Mouse (Mus musculus) stomach, embryonic 14.5 days (tissue): ENCODE data around the gene Abhd17b. TPM values are rescaled to one million over a fixed set of nuclear protein-coding genes. Genes with fewer than 3 reads are reported as not detected.
A peak's percentile ranks its signal among the peaks of the same experiment; 100 is the strongest.
"Not testable (repeated sequence)": the region's sequence is repeated elsewhere in the genome, so short reads cannot be mapped to it uniquely, and the experiment has no call there.

ENCODE experiments used
- ATAC-seq: fragments of 200-750 bp; cut with Nextera tagmentation; 2 replicates; pipeline ENCODE4 v1.8.0; 2017; ENCODE audit warnings: low read depth, moderate TSS enrichment; ENCODE audit not compliant: insufficient number of reproducible peaks, insufficient read depth, low FRiP score
- H3K27ac ChIP-seq: fragments of 300-500 bp; sonication (generic); 2 replicates; pipeline ENCODE4 v1.5.1; 2014; ENCODE audit warnings: mild to moderate bottlenecking, low read length, moderate library complexity, mixed read lengths
- H3K27me3 ChIP-seq: fragments of 300-500 bp; sonication (generic); 2 replicates; pipeline ENCODE4 v1.6.1; 2014; ENCODE audit warnings: low read length, control low read depth, mixed read lengths; ENCODE audit not compliant: control insufficient read depth, insufficient read depth
- H3K36me3 ChIP-seq: fragments of 300-500 bp; sonication (generic); 2 replicates; pipeline ENCODE4 v1.6.1; 2014; ENCODE audit warnings: mild to moderate bottlenecking, control low read depth, low read length, moderate library complexity, mixed read lengths; ENCODE audit not compliant: control insufficient read depth, insufficient read depth
- H3K4me1 ChIP-seq: fragments of 300-500 bp; sonication (generic); 2 replicates; pipeline ENCODE4 v1.6.1; 2014; ENCODE audit warnings: low read length, control low read depth, mixed read lengths; ENCODE audit not compliant: control insufficient read depth, insufficient read depth
- H3K4me2 ChIP-seq: fragments of 300-500 bp; sonication (generic); replicated peaks from 2 replicates; pipeline ENCODE4 v1.6.1; 2014; ENCODE audit warnings: low read depth, low read length, control low read depth
- H3K4me3 ChIP-seq: fragments of 300-500 bp; sonication (generic); 2 replicates; pipeline ENCODE4 v1.5.1; 2014; ENCODE audit warnings: low read depth, low read length, control low read depth
- H3K9ac ChIP-seq: fragments of 300-500 bp; sonication (generic); replicated peaks from 2 replicates; pipeline ENCODE4 v1.6.1; 2014; ENCODE audit warnings: low read depth, mild to moderate bottlenecking, control low read depth, low read length, moderate library complexity, mixed read lengths
- H3K9me3 ChIP-seq: fragments of 300-500 bp; sonication (generic); 2 replicates; pipeline ENCODE4 v1.6.1; 2016; ENCODE audit warnings: low read depth, low read length, control low read depth; ENCODE audit not compliant: control insufficient read depth
- WGBS: fragments of 180-500 bp; shearing (Covaris S2); extraction: QIAGEN DNeasy Blood & Tissue Kit; methylation state at CpG from one replicate; pipeline ENCODE4 v1.1.7; 2014; 5-methylcytosine and 5-hydroxymethylcytosine counted together
- polyA plus RNA-seq: library from polyadenylated mRNA; unstranded; fragments of >200 nt; fragmentation: Nextera tagmentation; extraction: Ambion mirVana; gene quantifications from 2 replicates; pipeline ENCODE4 v1.2.1, GENCODE M21; 2014

The Abhd17b gene
- polyA plus RNA-seq, 1 experiment from 2014 or later = 26.5 TPM

DNA sequence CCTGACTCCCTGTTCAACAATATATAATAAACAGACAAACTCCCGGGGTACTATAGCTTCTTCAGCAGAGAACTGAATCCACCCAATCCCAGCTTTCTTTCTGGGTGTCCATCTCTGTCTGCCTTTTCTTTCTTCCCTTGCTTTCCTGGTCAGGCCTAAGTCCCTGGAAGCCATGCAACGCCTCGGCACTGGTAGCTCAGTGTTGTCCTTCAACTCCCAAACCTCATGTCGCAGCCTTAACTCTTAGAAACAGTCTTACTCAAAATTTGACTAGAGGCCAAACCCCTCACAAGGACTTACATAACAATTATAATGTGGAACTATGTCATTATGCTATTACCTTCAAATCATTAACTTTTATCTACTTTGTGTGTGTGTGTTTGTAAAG is 28.8 kb upstream of the Abhd17b start:
- H3K4me1 ChIP-seq = no peaks in the 10 kb centered on the region
- no peaks in the 10 kb centered on the region for H3K9me3 ChIP-seq
- no peaks in the 10 kb centered on the region for H3K27me3 ChIP-seq
- WGBS = 85% methylated on average over 4 of the region's 4 CpGs
- H3K4me3 ChIP-seq = no peak overlapping the region
- no peak overlapping the region for H3K4me2 ChIP-seq
- no peak overlapping the region for H3K9ac ChIP-seq
- no peak for ATAC-seq
- no peaks in the 10 kb centered on the region for H3K36me3 ChIP-seq
- H3K27ac ChIP-seq = no peak overlapping the region

DNA sequence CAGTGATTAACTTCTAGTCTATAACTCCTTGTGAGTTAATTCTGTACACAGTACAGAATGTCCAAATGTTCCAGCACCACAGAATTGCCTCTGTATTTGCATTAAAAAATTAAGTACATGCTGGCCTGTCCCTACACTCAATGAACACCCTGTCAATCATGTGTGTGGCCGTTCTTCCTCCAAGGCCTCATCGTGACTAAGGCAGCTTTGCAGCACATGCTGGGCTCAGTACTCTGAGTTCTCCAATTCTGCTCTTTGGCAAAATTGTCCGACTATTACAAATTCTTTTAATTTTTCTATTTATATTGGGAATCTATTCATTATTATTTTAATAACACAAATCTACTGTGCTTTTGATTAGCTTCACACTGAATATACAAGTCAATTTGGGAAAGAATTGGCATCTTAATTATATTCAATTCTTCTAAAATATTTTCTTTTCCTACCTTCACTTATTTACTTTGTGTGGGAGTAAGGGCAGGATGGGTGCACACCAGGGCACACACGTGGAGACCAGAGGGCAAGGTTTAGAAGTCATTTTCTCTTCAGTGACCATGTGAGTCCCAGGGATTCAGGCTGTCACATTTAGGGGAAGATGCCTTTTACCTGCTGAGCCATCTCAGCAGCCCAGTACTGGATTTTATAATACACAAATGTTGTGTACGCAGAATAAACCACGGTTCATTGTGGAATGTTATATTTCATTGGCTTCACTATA is 26.6 kb upstream of the Abhd17b start:
- Histone ChIP-seq H3K4me3 (no peak overlapping the region), H3K36me3 (no peaks in the 10 kb centered on the region), H3K9me3 (no peaks in the 10 kb centered on the region), H3K4me1 (no peaks in the 10 kb centered on the region), H3K27ac (no peak overlapping the region), H3K27me3 (no peaks in the 10 kb centered on the region), H3K4me2 (no peak overlapping the region), H3K9ac (no peak overlapping the region)
- ATAC-seq = no peak
- 84% methylated on average over 6 of the region's 6 CpGs for WGBS

DNA sequence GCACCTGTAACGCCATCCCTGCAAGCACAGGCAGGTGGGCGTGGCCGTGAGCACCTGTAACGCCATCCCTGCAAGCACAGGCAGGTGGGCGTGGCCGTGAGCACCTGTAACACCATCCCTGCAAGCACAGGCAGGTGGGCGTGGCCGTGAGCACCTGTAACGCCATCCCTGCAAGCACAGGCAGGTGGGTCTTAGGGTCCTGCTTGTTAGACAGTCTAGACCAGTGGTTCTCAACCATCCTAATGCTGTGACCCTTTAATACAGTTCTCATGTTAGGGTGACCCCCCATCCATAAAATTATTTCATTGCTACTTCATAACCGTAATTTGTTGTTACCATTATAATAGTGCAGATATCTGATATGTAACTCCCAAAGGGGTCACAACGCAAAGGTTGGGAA is 24.5 kb upstream of the Abhd17b start:
- H3K9me3 ChIP-seq, H3K4me1 ChIP-seq, H3K36me3 ChIP-seq, H3K9ac ChIP-seq, H3K27me3 ChIP-seq, H3K27ac ChIP-seq, H3K4me2 ChIP-seq, H3K4me3 ChIP-seq: not testable (repeated sequence)
- 64% methylated on average over 8 of the region's 11 CpGs for WGBS
- 0 out of 2 replicates have a peak, but pooled peaks have one; percentile 49 for ATAC-seq

DNA sequence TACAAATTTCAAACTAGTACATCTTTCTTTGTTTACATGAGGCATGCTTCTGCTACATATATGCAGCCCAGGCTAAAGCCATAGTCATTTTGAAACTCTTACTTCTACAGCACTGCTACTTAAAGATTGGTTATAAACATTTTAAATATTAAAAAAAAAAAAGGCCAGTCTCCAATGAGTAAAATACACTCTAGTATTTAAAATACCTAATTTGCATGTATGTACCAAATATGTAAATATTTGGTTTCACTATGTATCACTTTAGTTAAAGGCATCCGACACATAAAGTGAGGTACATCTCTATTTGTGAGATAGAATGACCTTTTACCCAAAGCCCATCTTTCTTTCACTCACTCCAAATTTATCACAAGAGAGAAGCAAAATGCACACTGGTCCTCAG is 24.0 kb upstream of the Abhd17b start:
- Histone ChIP-seq H3K4me1 (no peaks in the 10 kb centered on the region), H3K4me3 (no peak overlapping the region), H3K9me3 (no peaks in the 10 kb centered on the region), H3K27me3 (no peaks in the 10 kb centered on the region), H3K9ac (no peak overlapping the region), H3K36me3 (no peaks in the 10 kb centered on the region), H3K27ac (no peak overlapping the region), H3K4me2 (no peak overlapping the region)
- no peak for ATAC-seq
- WGBS = 84% methylated on average over 1 of the region's 1 CpGs

DNA sequence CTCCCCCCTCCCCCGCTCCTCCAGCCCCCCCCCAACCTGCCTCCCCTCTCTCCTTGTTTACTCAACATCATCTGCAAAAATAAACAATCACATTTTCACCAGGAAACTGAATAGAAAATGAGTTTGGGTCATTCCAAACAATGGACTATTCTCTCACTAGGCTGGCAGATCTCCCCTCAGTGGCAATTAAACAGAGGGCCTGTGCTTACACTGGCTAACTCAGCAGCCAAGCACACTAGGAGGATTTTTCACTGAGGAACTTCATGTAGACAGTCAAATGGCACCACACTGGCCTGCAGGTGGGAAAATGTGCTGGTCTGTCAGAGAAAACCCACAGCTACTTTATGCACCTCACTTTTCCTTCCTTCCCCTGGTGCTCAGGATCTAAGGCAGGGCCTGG is 23.5 kb upstream of the Abhd17b start:
- H3K4me1 ChIP-seq = no peaks in the 10 kb centered on the region
- H3K4me3 ChIP-seq = no peak overlapping the region
- H3K27me3 ChIP-seq = no peaks in the 10 kb centered on the region
- no peak for ATAC-seq
- H3K9ac ChIP-seq = no peak overlapping the region
- 27% methylated on average over 1 of the region's 1 CpGs for WGBS
- no peak overlapping the region for H3K4me2 ChIP-seq
- no peaks in the 10 kb centered on the region for H3K9me3 ChIP-seq
- H3K27ac ChIP-seq = no peak overlapping the region; the same call in 1 of the 2 replicates
- H3K36me3 ChIP-seq = no peaks in the 10 kb centered on the region

DNA sequence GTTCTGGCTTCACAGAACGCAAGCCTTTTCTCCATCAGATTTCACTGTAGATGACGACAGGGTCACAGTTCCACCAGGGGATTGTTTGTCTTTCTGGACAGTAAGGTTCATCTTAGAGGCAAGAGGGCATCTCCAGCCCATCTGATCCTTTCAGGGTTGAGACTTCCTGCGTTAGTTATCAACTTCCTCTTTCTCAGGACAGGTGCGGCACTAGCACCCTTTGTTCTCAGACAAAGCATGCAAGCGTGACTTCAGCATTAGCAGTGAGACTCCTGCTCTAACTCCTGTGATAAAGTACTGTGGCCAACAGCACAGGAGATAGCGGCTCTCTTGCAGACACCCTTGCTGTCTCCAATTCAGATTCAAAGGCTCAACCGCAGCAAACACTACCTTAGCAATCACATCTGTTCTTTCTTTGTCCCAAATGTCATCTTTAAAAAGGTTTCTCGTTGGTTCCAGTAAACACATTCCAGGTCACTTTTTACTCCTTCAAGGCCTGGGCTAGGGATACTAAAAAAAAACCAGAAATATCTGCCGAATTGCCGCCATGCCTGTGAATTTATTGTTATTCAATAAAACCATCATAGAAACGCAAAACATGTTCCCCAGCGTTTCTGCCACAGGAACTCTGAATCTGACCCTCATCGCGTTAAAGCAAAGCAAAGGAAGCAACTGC is 22.2 kb upstream of the Abhd17b start:
- no peak overlapping the region for H3K4me2 ChIP-seq
- no peak overlapping the region for H3K27ac ChIP-seq
- no peak overlapping the region for H3K4me3 ChIP-seq
- no peaks in the 10 kb centered on the region for H3K9me3 ChIP-seq
- H3K36me3 ChIP-seq = no peaks in the 10 kb centered on the region
- H3K27me3 ChIP-seq = no peaks in the 10 kb centered on the region
- no peaks in the 10 kb centered on the region for H3K4me1 ChIP-seq
- no peak overlapping the region for H3K9ac ChIP-seq
- 56% methylated on average over 14 of the region's 14 CpGs for WGBS
- ATAC-seq = no peak

DNA sequence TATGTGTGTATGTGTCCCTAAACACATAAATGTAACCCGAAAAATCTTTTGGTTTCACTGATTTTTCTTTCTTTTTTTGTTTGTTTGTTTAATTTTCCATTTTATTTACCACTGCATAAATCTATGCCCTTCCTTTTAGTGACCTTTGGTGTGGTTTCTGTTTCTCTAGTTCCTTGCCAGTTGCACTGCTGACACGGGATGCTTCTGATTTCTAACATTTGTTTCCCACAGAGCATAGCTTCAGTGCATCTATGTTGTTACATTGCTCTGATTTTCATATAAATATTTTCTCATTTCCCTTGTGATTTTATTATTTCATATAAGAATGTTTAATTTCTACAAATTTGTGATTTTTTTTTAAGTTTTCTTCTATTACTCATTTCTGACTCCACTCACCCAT is 17.6 kb upstream of the Abhd17b start:
- WGBS = 86% methylated on average over 2 of the region's 2 CpGs
- H3K4me1 ChIP-seq = 0 out of 2 replicates have a peak, but pooled peaks cover 2% of the 10 kb centered on the region

DNA sequence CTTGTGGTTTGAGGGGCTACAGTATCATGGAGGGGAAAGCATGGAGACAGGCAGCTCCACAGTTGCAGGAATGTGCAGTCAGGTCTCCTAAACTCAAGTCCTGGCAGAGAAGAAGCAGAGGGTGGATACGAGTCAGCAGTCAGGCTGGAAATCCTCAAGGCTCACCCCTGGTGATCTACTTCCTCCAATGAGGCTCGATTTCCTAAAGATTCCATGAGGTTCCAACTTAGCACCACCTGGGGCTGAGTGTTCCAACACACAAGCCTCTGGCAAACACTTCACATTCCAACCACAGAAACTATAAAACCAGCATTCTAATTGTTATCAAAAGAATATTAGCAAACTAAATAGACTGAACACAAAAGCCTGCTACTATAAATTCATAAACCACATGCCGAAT is 16.1 kb upstream of the Abhd17b start:
- Histone ChIP-seq H3K4me3 (no peak overlapping the region), H3K9ac (no peak overlapping the region), H3K27ac (no peak overlapping the region), H3K4me1 (0 out of 2 replicates have a peak, but pooled peaks cover 2% of the 10 kb centered on the region), H3K4me2 (no peak overlapping the region), H3K36me3 (no peaks in the 10 kb centered on the region), H3K27me3 (no peaks in the 10 kb centered on the region), H3K9me3 (no peaks in the 10 kb centered on the region)
- WGBS = 76% methylated on average over 3 of the region's 3 CpGs
- ATAC-seq = no peak

More for the DNA sequence above, 17.6 kb upstream of the Abhd17b start:
- no peak for ATAC-seq
- H3K9ac ChIP-seq = no peak overlapping the region
- H3K36me3 ChIP-seq = no peaks in the 10 kb centered on the region
- no peak overlapping the region for H3K4me2 ChIP-seq
- H3K27ac ChIP-seq = no peak overlapping the region
- no peaks in the 10 kb centered on the region for H3K27me3 ChIP-seq
- H3K4me3 ChIP-seq = no peak overlapping the region
- no peaks in the 10 kb centered on the region for H3K9me3 ChIP-seq
